Mouse (Mus musculus) testis, postnatal 10 days (tissue): Measurements from ENCODE around the gene Myl12a.
A peak's percentile ranks its signal among the peaks of the same experiment; 100 is the strongest.
"Not testable (repeated sequence)": the region's sequence is repeated elsewhere in the genome, so short reads cannot be mapped to it uniquely, and the experiment has no call there.

Experiments
- DNase-seq: peaks from one replicate; pipeline ENCODE4 v3.0.0; 2021; ENCODE audit warnings: low spot score

Myl12a gene

DNA sequence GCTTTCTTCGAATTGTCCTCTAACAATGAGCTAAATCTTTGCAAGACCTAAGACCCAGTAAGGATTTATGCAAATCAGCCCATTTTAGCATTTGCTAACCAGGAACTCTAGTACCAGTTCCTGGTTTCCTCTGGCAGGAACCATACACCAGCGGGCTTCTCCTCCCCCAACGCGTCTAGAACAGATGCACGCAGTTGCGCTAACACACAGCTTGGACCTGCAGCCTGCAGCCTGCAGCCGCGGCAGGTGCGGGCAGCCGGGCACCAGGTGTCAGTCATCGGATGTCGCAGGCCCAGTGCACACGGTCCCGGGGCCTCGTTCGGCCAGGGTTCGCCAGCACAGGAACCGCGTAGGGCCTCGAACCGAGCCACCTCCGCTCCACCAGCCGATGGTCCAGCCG, 12.7 kb downstream of the Myl12a start:
- no peak for DNase-seq

DNA sequence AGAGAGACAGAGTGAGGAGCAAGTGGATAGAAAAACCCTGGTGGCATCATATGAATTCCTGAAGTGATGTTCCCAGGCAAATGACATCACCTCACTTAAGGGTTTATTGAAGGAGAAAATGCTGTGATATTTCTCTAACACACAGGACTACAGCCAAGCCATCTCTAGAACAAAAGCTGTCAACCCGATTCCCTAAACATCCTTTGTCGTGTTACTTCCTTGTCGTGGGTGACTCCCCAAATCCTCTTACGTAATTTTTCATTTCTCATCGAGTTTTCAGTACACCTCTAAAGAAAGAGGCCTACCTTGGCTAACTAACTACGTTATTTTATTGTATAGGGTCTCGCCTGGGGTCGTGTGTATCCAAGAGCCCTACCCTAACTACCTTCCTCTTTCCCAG, 13.2 kb downstream of the Myl12a start:
- no peak for DNase-seq

DNA sequence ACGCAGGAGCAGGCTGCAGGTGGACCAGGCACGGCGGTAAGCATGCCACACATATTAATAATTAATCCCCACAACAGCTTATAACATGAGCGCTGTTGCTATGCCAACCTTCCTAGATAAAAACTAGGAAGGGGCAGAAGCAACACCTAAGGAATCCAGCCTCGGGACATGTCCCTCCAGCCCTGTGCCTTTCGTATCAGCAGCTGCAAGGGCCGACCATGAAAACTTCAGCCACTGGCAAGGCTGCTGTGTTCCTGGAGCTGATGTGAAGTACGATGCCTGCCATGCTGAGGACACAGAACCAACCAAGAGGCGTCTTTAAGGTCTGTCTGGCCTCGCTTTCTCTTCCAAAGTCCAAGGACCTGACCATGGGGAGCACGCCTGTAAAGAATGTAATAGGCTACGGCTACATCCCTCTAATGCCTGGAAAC, 14.3 kb downstream of the Myl12a start:
- no peak for DNase-seq

DNA sequence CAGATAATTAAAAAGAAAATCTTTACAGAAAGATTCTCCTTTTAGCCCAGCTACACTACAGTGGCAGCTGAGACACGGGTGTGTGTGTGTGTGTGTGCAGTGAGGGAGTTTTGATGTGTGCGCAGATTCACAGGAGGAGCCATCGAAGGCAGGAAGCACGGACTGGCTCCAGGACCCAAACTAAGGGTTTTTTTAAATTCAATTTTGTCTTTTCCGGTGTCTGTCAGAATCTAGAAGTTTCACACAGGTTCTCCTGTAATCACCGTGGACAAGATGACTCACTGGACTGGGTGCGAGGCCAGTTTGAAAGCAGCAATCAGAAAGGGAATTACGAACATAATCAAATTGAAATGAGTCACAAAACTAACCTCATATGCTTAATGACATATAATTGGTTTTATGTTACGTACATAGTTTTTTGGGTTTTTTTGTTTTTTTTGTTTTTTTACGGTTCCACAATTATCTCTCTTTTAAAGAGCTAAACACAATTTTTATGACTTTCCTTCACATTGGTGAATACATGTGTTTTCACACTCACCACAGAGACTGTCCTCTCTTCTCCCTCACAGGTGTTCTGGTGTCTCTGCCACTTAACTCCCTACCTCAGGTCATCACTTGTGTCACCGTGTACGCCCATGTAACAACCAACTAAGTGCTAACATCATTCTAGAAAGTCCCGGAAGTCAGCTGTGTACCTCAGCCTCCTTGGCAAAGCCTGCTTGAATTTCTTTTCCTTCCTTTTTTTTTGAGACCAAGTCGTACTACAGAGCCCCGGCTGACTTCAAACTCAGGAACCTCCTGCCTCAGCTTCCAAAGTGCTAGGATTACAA, 15.6 kb downstream of the Myl12a start:
- no peak for DNase-seq

DNA sequence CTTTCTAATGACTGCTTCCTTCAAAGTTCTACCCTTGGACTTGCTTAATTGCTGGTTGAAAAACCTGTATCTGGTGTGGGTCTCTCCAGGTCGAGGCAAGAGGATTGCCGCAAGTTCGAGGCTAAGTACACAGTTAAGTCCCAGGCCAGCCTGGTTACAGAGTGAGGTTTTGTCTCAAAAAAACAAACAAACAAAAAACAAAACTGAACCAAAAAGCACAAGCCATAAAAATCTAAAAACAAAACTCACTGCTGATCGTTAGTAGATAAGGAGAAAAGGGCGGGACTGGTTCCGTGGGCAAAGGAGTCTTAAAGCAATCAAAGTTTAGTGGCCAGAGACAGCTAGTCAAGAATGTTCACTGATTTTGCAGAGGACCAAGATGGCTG, 16.3 kb downstream of the Myl12a start:
- DNase-seq: no peak

DNA sequence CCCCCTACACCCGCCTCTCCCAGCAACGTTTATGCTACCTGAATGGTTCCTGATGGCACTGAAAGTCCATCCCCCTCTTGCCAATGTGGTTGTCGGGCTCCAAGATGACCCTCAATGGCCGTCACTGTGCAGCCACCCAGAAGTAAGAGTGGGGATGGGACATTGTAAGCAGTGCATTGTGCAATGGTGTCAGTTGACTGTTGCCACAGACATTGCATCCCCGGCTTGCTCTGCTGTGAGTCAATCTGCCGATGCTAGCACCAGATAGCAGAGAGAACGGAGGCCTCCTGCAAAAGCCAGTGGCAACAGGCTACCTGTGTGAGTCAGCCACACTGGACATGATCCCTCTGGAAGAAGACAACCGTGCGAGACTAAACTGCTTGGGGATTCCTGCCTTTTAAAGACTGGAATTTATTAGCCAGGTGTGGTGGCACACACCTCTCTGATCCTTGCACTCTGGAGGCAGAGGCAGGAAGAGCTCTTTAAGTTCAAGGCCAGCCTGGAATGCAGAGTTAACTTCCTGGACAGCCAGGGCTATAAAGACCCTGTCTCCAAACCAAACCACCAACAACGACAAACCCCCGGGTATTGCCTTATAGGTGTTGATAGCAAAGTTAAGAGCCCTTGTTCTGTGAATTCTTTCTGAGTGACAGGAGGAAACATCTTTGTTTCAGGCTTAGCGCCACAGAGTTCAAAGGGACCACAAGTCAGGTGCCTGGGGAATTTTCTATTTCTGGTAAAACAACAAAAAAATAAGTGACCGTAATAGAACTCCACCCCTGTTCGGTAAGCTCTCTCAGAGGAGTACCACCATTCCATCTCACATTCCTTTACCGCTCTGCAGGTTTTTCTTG, 16.9 kb downstream of the Myl12a start:
- no peak for DNase-seq

DNA sequence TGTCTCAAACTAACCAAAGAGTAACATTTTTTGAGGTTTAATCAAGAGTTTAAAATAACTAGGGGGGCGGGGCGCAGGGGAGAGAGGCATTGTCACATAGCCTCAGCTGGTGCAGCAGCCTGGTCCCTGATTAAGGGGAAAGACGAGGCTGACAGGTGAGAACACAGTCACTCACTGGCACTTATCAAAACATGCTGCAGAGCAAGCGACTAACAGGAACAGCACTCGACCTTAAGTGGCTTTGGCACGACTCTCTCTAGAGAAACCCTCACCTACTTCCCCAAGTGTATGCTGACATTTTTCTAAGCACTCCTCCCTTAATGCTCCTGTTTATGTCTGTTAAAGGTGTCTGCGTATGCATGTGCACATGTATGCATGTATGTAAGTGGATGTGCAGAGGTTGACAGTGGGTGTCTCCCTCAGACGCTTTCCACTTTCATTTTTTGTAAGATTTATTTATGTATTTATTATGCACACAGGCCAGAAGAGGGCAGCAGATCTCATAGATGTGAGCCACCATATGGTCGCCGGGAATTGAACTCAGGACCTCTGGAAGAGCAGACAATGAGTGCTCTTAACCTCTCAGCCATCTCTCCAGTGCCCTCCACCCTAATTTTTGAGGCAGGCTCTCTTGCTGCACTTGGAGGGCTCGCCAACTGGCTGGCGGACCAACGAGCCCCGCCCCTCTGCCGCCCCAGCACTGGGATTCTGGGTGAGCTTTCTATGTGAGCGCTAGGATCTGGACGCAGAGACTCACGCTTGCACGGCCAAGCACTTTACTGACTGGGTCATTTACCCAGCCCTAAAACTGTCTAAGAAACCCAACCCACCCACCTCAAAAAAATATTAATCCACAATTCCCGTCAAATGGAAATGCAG, 23.1 kb downstream of the Myl12a start:
- no peak for DNase-seq

DNA sequence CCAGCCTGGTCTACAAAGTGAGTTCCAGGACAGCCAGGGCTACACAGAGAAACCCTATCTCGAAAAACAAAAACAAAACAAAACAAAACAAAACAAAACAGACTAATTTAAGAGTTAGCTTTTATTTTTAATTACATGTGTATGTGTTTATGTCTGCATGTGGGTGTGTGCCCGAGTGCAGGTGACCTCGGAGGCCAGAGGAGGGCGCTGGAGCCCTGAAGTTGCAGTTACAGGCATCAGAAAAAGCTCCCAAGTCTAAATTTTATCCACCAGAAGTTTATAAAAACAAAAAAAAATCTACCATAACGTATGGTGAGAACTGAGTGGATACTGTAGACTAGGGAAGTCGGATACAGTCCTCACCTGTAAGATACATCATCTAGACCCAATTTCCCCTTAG, 24.9 kb downstream of the Myl12a start:
- DNase-seq: no peak

DNA sequence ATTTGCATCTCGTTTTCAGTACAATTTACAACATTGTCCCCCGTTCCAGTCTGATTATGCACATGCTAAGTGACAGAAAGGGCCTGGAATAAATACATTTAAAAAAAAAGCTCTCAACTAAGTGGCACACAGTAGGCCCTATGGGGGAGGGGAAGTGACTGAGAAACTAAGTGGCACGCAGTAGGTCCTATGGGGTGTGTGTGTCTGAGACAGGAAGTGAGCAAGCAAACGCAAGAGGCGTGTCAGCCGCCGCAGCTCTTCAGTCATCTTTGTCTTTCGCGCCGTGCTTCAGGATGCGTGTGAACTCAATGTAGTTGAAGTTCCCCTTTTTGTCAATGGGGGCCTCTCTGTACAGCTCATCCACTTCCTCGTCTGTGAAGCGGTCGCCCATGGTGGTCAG, 28.6 kb downstream of the Myl12a start:
- not testable (repeated sequence) for DNase-seq

DNA sequence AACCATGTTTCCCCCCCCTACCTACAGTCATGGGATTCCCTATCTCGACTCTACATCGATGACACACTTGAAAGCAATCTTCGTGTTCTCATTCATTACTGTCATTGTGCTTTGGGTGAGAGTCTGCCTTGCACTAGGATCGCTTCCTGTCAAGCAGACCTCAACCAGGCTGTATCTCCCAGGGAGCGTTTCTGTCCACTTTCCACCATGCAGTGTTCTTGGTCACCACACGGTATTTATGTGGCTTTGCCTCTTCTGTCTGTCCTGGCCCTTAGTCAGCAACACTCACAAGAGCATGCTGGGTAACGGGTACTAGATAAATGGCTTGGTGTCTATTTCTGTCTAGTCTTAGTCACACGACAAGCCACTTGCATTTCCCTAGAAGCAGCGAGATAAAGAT, 29.3 kb downstream of the Myl12a start:
- no peak for DNase-seq

DNA sequence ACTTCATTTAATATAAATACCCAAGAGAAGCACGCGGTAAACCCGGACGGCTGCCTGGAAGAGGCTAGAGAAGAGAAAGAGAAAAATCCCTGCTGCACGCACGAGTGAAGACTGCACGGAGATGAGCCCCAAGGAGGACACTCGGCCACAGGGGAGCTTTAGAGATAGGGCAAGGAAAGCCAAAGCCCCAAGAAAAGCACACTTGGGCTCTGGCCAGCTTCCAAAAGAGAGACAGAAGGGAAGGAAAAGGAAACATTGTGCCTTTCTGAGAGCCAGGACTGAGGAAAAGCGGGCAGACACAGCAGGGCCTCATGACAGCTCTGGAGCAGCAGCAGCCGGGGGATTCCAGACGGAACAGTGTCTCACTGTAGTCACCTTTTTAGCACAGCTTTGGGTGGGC, 31.5 kb downstream of the Myl12a start:
- DNase-seq: peak; percentile 70

DNA sequence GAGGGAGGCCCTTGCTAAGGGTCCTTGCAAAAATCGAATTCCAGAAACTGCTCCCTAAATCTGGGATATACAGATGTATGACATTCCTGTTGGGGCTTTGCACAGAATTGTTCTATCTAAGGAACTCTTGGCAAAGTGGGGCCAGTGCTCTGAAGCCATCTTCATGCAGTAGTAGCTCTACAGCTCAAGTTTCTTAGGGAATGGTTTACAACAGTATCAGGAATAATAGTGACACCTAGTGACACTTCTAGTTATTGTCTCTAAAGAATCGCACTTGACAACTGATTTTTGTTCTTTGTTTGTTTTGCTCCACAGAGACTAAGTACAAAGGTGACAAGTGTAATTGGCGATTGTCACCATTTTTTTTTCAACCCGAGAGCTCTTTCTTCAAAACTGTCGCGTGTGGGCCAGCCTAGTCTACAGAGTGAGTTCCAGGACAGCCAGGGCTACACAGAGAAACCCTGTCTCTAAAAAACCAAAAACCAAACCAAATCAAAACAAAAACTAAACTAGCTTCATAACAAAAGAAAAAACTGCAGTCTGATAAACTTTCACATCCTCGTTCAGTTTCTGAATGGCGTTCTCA, 34.0 kb downstream of the Myl12a start:
- DNase-seq: no peak

DNA sequence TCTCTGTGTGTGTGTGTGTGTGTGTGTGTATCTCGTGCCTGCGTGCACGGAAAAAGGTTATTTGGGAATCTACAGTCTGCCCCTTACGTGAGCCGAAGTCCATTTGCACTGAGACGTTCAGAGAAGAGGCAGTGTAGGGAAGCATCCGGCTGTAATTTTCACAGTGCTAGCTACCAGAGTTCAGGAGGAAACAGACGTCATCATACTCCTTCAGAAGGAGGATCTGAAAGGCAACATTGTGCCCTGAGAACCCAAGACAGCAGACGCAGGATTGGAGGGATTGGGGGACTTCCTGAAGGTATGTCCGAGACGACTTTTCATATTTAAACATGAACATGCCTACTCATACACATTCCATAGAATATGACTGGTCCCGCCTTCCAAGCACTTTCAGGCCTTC, 35.0 kb downstream of the Myl12a start:
- no peak for DNase-seq

DNA sequence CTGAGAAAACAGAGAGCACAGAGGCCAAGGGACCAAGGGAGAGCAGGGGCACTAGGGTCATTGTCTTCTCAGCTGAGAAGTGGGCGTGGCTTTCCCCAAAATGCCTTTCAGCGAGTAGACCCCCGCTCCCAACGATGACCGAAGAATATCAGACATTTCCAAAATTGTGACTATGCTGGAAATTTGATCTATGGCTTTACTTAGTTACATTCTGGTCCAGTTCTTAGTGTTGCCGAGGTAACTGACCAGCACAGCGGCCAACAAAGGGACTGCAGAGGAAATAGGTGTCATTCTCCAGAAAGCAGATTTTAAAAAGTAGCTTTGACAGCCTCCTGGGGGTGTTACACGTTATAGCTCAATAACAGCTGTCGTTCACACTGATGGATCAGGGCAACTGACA, 35.5 kb downstream of the Myl12a start:
- peak; percentile 43 for DNase-seq

DNA sequence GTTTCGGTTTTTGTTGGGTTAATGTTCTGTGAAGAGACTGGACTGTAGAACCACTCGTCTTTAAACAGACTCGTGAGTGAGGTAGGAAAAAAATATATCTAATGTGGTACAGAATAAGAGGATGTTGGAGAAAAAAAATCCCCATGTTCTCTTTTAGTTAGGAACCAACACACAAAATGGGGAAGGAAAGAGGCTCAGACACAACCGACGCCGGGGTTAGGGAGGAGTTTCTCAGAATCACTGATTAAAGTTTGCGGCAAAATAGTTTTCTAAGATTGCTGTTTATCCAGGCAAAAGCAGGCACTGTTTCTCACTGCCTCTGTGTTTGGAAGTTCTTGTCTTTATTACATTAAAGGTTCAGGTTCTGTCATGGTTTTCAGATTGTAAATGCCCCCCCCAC, 36.6 kb downstream of the Myl12a start:
- no peak for DNase-seq

DNA sequence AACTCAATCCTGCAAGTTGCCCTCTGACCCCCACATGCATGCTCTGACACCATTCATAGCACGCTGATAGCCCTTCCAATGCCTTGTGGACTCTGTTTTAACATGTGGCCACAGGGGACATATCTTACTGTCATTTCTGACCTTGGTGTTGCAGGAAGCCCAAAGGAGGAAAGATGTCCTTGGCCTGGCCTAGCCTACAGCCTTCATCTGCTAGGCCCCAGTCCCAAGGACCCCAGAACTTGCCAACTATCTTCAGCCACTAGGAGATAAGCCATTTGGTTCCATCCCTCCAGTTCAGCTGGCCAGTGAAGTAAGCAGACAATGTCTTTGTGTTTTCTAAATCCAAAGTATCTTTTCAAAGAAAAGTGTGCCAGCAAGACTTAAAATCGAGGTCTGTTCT, 37.4 kb downstream of the Myl12a start:
- DNase-seq: no peak

DNA sequence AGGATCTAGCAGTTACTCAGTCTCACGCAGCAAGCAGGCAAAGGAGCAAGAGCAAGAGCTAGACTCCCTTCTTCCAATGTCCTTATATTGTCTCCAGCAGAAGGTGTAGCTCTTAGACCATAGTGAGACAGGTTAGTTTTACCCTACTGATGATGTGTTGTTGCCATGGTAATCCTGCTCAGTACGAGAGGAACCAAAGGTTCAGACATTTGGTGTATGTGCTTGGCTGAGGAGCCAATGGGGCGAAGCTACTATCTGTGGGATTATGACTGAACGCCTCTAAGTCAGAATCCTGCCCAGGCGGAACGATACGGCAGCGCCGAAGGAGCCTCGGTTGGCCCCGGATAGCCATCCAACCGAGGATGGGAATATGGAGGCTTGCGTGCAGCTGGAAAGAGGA, 39.1 kb downstream of the Myl12a start:
- DNase-seq: peak; percentile 89

DNA sequence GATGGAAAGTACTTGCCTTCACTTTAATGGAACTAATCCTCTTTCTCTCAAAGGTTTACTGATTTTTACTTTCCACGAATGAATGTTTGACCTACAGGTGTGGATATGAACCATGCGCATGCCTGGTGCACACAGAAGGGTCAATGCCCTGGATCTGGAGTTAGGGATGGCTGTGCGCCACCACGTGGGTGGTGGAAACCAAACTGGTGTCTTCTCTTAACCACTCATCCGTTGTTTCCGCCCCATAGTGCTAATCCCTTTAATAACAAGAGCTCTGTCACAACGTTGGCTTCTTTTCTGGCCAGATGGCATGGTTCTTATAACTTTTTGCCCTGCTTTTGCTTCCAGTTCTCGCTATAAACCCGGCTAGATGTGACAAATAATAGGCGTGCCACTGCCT, 51.4 kb downstream of the Myl12a start:
- DNase-seq: no peak

DNA sequence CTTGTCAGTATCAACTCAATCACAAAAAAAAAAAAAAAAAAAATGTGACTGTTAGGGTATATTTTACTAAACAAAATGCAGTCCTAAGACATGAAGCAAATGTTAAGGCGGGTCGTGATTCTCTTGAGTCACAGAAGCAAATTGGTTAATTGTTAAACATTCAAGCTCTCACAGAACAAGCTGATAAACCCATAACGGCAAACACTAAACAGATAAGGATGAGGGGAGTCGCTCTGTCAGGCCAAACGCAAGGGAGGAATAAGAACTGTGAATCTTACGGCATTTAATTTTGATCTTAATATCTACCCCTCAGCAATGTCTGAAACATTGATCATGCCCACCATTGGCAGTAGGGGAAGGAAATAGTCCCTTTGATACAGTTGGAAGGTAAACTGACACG, 53.5 kb downstream of the Myl12a start:
- no peak for DNase-seq

DNA sequence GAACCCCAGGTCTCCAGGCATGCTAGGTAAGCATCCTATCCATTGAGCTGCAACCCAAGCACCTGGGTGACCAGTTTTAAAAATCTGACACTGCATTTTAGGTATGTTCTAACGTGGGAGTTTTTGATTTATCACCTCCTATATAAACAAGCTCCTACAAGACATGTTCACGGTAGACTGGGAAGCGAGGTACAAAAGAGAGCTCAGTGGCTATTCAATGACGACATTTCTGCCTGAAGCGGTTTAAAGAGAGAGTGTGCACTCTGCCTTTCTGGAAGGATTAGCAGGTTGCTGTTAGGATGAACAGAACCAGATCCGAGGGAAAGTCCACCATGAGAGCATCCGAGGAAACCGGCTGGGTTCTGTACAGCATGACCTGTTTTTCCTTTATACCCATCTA, 54.0 kb downstream of the Myl12a start:
- DNase-seq: no peak

DNA sequence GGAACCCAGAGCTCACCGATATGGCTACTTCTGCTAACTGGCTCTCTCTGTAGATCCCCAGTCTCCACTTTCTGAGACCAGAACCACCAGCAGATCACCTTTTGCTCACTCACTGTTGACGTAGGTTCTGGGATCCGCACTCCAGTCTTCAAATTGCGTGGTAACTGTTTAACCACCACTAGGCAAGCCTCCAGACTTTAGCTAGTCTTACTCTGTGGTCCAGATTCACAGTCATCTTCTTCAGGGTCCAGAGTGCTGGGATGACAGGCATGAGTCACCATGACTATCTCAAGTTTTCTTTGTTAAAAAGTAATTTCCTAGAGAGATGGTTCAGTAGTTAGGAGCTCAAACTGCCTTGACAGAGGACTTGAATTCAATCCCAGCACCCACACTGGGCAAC, 58.9 kb downstream of the Myl12a start:
- DNase-seq: no peak
